Mouse (Mus musculus) monocyte, adult 5-6 weeks (primary cell): ENCODE results near the gene Tmem129. TPM values are rescaled to one million over a fixed set of nuclear protein-coding genes. Genes with fewer than 3 reads are reported as not detected.

Experiments
- ATAC-seq: fragments of 153-309, 156-312 bp; replicated peaks from 2 replicates; pipeline ENCODE4 v1.8.0; 2017; ENCODE audit warnings: mild to moderate bottlenecking; ENCODE audit not compliant: low TSS enrichment, insufficient number of reproducible peaks, severe bottlenecking, poor library complexity, low FRiP score
- total RNA-seq: library from RNA; stranded (forward); fragments of 200-1000, 200-491, 200-594 nt; gene quantifications from 3 replicates; pipeline ENCODE4 v1.2.3, GENCODE M21; 2017

The Tmem129 gene
- total RNA-seq, 1 experiment from 2014 or later: 6.9 TPM

GRCm38 (mm10) chr5:33652783-33653173, 5.4 kb downstream of the Tmem129 start:
- no peak for ATAC-seq

DNA sequence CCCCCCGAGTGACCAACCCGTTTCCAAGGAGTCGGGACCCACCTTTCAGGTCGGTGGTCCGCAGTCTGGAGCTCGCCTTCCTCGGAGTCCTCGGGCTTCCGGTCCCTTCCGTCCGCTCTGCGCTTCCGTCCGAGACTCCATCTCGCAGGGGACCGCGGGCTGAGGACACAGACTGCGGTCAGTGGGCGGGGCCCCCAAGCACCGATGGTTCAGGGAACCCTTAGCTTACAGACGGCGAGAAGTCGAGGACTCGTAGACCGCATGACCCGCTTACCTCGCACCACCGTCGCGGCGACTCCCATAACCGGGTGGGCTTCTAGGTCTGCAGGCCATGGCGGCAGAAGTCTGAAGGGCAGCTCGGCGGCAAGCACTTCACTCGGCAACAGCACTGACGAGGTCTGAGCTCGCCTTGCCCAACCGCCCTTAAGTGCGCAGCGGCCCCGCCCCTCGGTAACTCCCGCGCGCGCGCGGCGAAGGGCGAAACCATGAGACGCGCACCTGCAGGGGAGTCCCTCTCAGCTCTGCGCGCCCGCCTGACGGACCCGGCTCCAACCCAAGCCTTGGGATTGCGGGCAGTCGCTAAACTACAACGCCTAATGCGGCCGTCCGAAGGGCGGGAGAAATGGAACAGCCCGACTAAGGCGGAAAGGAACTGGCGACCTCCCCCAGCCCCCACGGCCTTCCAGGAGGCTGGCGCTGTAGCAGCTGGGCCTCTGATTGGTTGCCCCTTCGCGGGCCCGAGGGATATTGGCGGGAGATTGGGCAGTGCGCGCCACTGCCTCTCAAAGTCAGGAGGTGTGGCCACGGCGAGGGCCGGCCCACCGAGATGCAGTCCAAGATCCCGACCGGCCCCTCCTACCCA, 6.1 kb downstream of the Tmem129 start, which contains the start of gene Slbp:
Slbp (minus strand) TSS at position 654 of the 862 bp plus-strand sequence.
- peak; percentile 85 for ATAC-seq

GRCm38 (mm10) chr5:33651541-33651920, 6.7 kb downstream of the Tmem129 start:
- no peak for ATAC-seq

DNA sequence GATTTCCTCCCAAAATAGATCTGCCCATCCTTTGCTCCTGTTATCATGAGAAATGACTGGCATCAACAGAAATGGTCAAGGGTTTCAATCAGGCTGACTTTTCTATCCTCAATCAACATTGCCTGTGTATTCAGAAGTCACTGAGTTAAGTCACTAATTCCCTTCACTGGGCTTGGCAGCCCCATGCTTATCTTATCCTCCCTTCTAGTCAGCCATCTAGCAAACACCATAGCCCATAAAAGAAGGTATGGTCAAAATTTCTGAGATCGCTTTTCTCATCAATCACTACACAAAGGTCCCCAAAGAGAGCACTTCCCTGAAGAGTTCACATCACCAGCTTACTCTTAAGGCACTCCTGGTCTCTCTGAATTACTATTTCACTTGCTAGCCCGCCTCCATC, 7.2 kb downstream of the Tmem129 start:
- no peak for ATAC-seq

DNA sequence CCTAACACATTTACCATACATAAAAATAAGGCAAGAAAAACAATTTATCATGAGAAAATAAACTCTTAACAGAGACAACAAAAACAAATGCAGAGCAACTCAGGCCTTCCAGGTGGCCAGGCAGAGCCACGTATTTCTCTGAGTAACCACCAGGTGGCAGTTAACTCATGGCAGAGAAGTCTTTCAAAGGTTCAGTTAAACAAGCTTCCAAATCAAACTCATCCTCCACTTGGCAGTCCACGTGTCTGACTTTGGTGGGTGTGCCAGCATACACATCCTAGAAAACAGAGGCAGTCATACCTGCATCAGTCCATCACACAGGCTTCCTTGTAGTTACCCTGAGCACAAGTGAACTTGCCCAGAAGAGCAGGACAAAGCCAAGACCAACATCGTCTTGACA, 17.6 kb downstream of the Tmem129 start:
- peak; percentile 74 for ATAC-seq

- ATAC-seq: no peak
Observed at GRCm38 (mm10) chr5:33638826-33639225, 19.4 kb downstream of the Tmem129 start.

- ATAC-seq: no peak
Observed at GRCm38 (mm10) chr5:33637606-33638350, 20.4 kb downstream of the Tmem129 start.

GRCm38 (mm10) chr5:33635361-33635760, 22.9 kb downstream of the Tmem129 start:
- ATAC-seq: no peak

GRCm38 (mm10) chr5:33632526-33632925, 25.7 kb downstream of the Tmem129 start:
- no peak for ATAC-seq

DNA sequence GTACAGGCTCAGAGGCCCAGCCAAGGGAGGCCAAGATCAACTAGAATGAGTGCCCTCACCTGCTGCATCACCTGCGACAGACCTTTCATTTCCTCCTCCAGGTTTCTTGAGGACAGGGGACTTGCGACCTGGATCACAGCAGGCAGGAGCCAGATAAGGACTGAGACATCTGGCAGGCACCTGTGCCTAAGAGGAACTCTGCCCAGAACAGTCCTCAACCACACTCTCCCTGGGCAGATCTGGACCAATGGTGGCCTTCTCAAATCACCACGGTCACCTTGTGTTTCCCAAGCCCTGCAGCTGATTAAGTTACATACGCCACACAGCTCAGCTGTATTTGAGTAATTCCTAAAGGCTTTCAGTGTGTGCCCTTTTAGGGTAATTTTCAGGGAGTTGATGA, 27.6 kb downstream of the Tmem129 start:
- ATAC-seq: no peak

GRCm38 (mm10) chr5:33630061-33630460, 28.2 kb downstream of the Tmem129 start:
- ATAC-seq: peak; percentile 5; the same call in 1 of the 2 replicates

DNA sequence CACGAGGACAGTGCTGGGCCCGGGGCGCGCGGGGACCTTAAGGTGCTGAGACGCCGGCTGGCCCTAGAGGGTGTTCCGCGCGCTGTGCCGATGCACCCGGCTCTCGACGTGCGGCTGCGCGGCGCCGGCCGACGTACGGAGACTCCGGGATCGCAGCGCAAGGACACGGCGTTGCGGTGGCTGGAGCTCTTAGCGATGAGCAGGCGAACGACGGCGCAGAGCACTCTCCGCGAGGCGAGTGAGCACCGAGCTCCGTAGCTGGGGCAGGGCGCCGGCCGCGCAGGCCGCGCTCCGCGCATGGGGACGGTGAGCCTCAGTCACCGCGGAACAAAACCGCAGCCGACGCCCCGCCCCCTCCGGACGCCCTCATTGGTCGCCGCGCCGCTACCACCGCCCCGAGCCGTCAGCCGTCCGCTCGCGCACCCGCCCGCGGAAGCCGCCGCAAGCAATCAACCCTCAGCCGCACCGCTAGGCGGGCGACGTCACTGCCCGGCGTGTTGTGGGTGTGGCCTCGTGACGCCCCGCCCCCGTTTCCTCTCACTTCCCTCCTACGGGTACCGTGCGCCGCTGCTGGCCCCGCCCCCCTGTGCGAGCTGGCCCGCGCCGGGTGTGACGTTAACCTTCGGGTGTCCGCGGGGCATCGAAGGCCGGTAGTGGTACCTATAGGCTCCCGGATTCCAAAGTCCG, 28.8 kb downstream of the Tmem129 start, which contains the start of the genes Fam53a and Gm9903:
Fam53a (minus strand) TSS at position 335 of the 687 bp plus-strand sequence.
Gm9903 (plus strand) TSS at position 625 of the 687 bp plus-strand sequence.
- ATAC-seq: peak; percentile 92

- no peak; the same call in 1 of the 2 replicates for ATAC-seq
Observed at GRCm38 (mm10) chr5:33628820-33629300, 29.4 kb downstream of the Tmem129 start.

GRCm38 (mm10) chr5:33627968-33628367, 30.2 kb downstream of the Tmem129 start:
- ATAC-seq: no peak

DNA sequence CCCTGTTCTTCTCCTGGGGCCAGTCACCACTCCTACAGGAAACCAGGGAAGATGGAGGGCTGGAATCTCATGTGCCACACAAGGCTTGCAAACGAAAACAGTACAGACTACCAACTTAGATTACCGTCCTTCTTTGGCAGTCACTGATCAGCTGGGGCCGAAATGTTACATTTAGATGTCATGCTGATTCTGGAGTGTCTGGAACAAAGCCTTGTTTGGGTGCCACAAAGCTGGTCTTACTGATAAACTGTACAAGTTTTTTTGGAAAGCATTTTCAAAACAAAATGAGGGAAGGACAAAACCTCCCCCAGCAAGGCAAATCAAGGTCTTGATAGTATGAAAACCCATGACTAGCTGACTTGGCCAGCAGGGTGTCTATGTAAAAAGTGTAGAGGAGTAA, 34.5 kb downstream of the Tmem129 start:
- no peak for ATAC-seq

GRCm38 (mm10) chr5:33622671-33623070, 35.5 kb downstream of the Tmem129 start:
- no peak for ATAC-seq

GRCm38 (mm10) chr5:33614391-33614790, 43.8 kb downstream of the Tmem129 start:
- 0 out of 2 replicates have a peak, but pooled peaks have one; percentile 9 for ATAC-seq

DNA sequence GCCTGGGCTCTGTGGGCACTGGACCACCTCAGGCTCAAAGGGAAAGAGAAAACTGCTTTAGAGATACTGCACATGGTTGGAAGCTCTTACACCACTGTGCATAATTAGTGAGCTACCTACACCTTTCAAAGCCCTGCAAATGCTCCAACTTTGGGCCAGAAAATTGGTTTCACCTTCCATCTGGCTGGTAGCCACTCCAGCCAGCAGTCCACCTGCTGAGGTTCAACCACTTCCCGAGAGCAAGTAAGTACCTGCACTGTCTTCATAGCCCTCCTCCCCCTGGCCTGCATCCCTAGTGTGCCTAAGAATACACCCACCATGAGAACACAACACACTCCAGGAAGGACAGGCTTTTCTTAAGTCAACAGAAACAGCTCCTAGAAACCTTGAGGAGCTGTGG, 46.4 kb downstream of the Tmem129 start:
- ATAC-seq: no peak

GRCm38 (mm10) chr5:33609226-33609625, 49.0 kb downstream of the Tmem129 start:
- no peak for ATAC-seq
